Mouse (Mus musculus) skeletal muscle tissue, adult 2 months (tissue): ENCODE results near the gene Mtrex.

ENCODE experiments used
- DNase-seq: peaks from one replicate; pipeline ENCODE4 v3.0.0-alpha.2; 2012; ENCODE audit warnings: low read depth, low spot score

The Mtrex gene

GRCm38 (mm10) chr13:112927287-112928001 is at the start of gene Mtrex, which contains the start of gene Dhx29:
Gene Mtrex, minus strand, starts transcription at chr13:112927398.
Gene Dhx29, plus strand, starts transcription at chr13:112927454.
- DNase-seq = peak; percentile 96

- no peak for DNase-seq
Measured at GRCm38 (mm10) chr13:112976720-112977119, 49.5 kb upstream of the Mtrex start.

- DNase-seq = no peak
Measured at GRCm38 (mm10) chr13:112967267-112967666, 40.1 kb upstream of the Mtrex start.

- no peak for DNase-seq
Measured at GRCm38 (mm10) chr13:112964421-112964820, 37.2 kb upstream of the Mtrex start.

GRCm38 (mm10) chr13:112963081-112963480 is 35.9 kb upstream of the Mtrex start:
- no peak for DNase-seq

- DNase-seq = no peak
Measured at GRCm38 (mm10) chr13:112954067-112954466, 26.9 kb upstream of the Mtrex start.

GRCm38 (mm10) chr13:112945900-112946299 is 18.7 kb upstream of the Mtrex start:
- DNase-seq = no peak

- DNase-seq = no peak
Measured at GRCm38 (mm10) chr13:112945312-112945711, 18.1 kb upstream of the Mtrex start.

GRCm38 (mm10) chr13:112941879-112942330 is 14.7 kb upstream of the Mtrex start:
- DNase-seq = no peak

GRCm38 (mm10) chr13:112938130-112938529 is 10.9 kb upstream of the Mtrex start:
- no peak for DNase-seq

GRCm38 (mm10) chr13:112928038-112928668 is 955 bp upstream of the Mtrex start:
- DNase-seq = no peak

- DNase-seq = no peak
Measured at GRCm38 (mm10) chr13:112926796-112927195, 402 bp downstream of the Mtrex start.

GRCm38 (mm10) chr13:112925976-112926375 is 1.2 kb downstream of the Mtrex start:
- no peak for DNase-seq

GRCm38 (mm10) chr13:112925266-112925665 is 1.9 kb downstream of the Mtrex start:
- no peak for DNase-seq

- no peak for DNase-seq
Measured at GRCm38 (mm10) chr13:112920906-112921305, 6.3 kb downstream of the Mtrex start.

GRCm38 (mm10) chr13:112919141-112919865 is 7.9 kb downstream of the Mtrex start:
- no peak for DNase-seq

GRCm38 (mm10) chr13:112910434-112910833 is 16.8 kb downstream of the Mtrex start:
- DNase-seq = no peak

GRCm38 (mm10) chr13:112909663-112910062 is 17.5 kb downstream of the Mtrex start:
- DNase-seq = peak; percentile 17

GRCm38 (mm10) chr13:112902176-112902575 is 25.0 kb downstream of the Mtrex start:
- no peak for DNase-seq

- DNase-seq = no peak
Measured at GRCm38 (mm10) chr13:112887234-112887633, 40.0 kb downstream of the Mtrex start.

GRCm38 (mm10) chr13:112871500-112872266 is 55.5 kb downstream of the Mtrex start:
- no peak for DNase-seq
